Mouse (Mus musculus): Measurements from ENCODE around the gene Zfp62.

- TF ChIP-seq CTCF (IDR thresholded peaks at IDR 0.05; ENCODE audit: extremely low read depth, insufficient read length, insufficient replicate concordance, low read depth, low read length) (no peak), POLR2A (IDR thresholded peaks at IDR 0.05; ENCODE audit: low read depth, low read length) (no peak)
These were observed 13.4 kb upstream of the Zfp62 start for GRCm38 (mm10) chr11:49189737-49190136.

Data from small intestine, adult 2 months (tissue).